Mouse (Mus musculus) urinary bladder, postnatal 14 days (tissue): Measurements from ENCODE around the gene Arhgef2.

Experiments used
- DNase-seq: peaks from one replicate; pipeline ENCODE4 v3.0.0; 2021; ENCODE audit warnings: low spot score

Gene Arhgef2

GRCm38 (mm10) chr3:88684236-88684979, 78.6 kb downstream of the Arhgef2 start:
- no peak for DNase-seq

- peak; percentile 97 for DNase-seq
Measured at GRCm38 (mm10) chr3:88684980-88685941, 79.5 kb downstream of the Arhgef2 start, which contains the start of gene Khdc4. Gene Khdc4 (plus strand): TSS chr3:88685803.

GRCm38 (mm10) chr3:88685958-88686451, 80.2 kb downstream of the Arhgef2 start:
- DNase-seq = peak; percentile 53

- DNase-seq = no peak
Measured at GRCm38 (mm10) chr3:88686734-88687611, 81.2 kb downstream of the Arhgef2 start.

GRCm38 (mm10) chr3:88689079-88689478, 83.3 kb downstream of the Arhgef2 start:
- DNase-seq = no peak

GRCm38 (mm10) chr3:88695545-88695944, 89.8 kb downstream of the Arhgef2 start:
- no peak for DNase-seq
